Mouse (Mus musculus): ENCODE data around the gene Rnf185. TPM values are rescaled to one million over a fixed set of nuclear protein-coding genes. Genes with fewer than 3 reads are reported as not detected.

The Rnf185 gene
- polyA plus RNA-seq (2017; shearing (Covaris generic)), result 34.0 TPM

GRCm38 (mm10) chr11:3452167-3452639, at the start of gene Rnf185:
Gene Rnf185 (minus strand): TSS chr11:3452363.

GRCm38 (mm10) chr11:3487952-3488570, 35.9 kb upstream of the Rnf185 start, which contains the start of gene Pla2g3:
Gene Pla2g3 (plus strand): TSS chr11:3488284.

GRCm38 (mm10) chr11:3408997-3409732, 43.0 kb downstream of the Rnf185 start, which contains the start of gene Limk2:
Gene Limk2 (minus strand): TSS chr11:3409189.

Other genes starting within 250 kb of the Rnf185 start
- 43.8 TPM for gene Eif4enif1, start 250.0 kb downstream of the Rnf185 start, polyA plus RNA-seq (2017; shearing (Covaris generic))
- 194 TPM for gene Drg1, start 185.9 kb downstream of the Rnf185 start, polyA plus RNA-seq (2017; shearing (Covaris generic))
- gene Patz1, start 163.5 kb downstream of the Rnf185 start, polyA plus RNA-seq (2017; shearing (Covaris generic)), result 18.0 TPM
- 121 TPM for gene Pik3ip1, start 122.0 kb downstream of the Rnf185 start, polyA plus RNA-seq (2017; shearing (Covaris generic))
- 116 TPM for gene Limk2, start 43.2 kb downstream of the Rnf185 start, polyA plus RNA-seq (2017; shearing (Covaris generic))
- gene Pla2g3, start 35.9 kb upstream of the Rnf185 start, polyA plus RNA-seq (2017; shearing (Covaris generic)), result 0.26 TPM
- gene Inpp5j, start 52.5 kb upstream of the Rnf185 start, polyA plus RNA-seq (2017; shearing (Covaris generic)), result not detected
- gene Selenom, start 62.3 kb upstream of the Rnf185 start, polyA plus RNA-seq (2017; shearing (Covaris generic)), result 6.0 TPM
- 2.7 TPM for gene Smtn, start 88.2 kb upstream of the Rnf185 start, polyA plus RNA-seq (2017; shearing (Covaris generic))
- gene Morc2a, start 196.8 kb upstream of the Rnf185 start, polyA plus RNA-seq (2017; shearing (Covaris generic)), result 11.8 TPM